In genomic region chr12:28887712-28888111, GRCm38 (mm10) we compare ENCODE assay signal across 23 mouse cellular contexts.
DNase-seq lines count a peak whose midpoint lies in the region; ATAC-seq and TF ChIP-seq lines count a peak whose summit lies in the region.
"Had no signal": no experiment of that assay in that cellular context is flagged by ENCODE, and none has a peak within 500 bp of the region (broad histone marks: within the 10 kb centered on the region; RNA-seq: fewer than 3 reads in every experiment).

No protein-coding gene starts in this region.

- H3K4me1 ChIP-seq in midbrain, embryonic 14.5 days (ENCODE audit: control insufficient read depth, insufficient read depth, low read length) = peaks cover 17% of the 10 kb centered on the region
- H3K4me1 ChIP-seq: embryonic facial prominence, embryonic 13.5 days had no signal

- no peak overlapping the region for H3K27ac ChIP-seq in layer of hippocampus, adult 2 months
- H3K27ac ChIP-seq in midbrain, embryonic 14.5 days (replicated peaks; ENCODE audit: low read depth, low read length) = no peak overlapping the region
- H3K27ac ChIP-seq: embryonic facial prominence, embryonic 13.5 days; heart, embryonic 15.5 days; limb, embryonic 10.5 days had no signal

- H3K9ac ChIP-seq in midbrain, embryonic 14.5 days (replicated peaks; ENCODE audit: low read length) = no peak overlapping the region
- H3K9ac ChIP-seq: embryonic facial prominence, embryonic 13.5 days; forebrain, embryonic 15.5 days; heart, embryonic 15.5 days; hindbrain, embryonic 15.5 days had no signal

- H3K9me3 ChIP-seq in midbrain, embryonic 14.5 days (ENCODE audit: control insufficient read depth, low read length) = no peaks in the 10 kb centered on the region
- H3K9me3 ChIP-seq: embryonic facial prominence, embryonic 13.5 days; forebrain, embryonic 15.5 days; heart, embryonic 15.5 days; hindbrain, embryonic 15.5 days; limb, embryonic 10.5 days had no signal

- no peak overlapping the region for H3K4me3 ChIP-seq in layer of hippocampus, adult 2 months
- no peak overlapping the region for H3K4me3 ChIP-seq in midbrain, embryonic 14.5 days (replicated peaks; ENCODE audit: low read depth, low read length)
- H3K4me3 ChIP-seq: embryonic facial prominence, embryonic 13.5 days; erythroblast, embryonic 14.5 days; forebrain, embryonic 15.5 days; heart, embryonic 15.5 days; hindbrain, embryonic 15.5 days; limb, embryonic 10.5 days had no signal

- TF ChIP-seq CTCF in layer of hippocampus, adult 2 months (conservative IDR thresholded peaks at IDR 0.05) = peak; percentile 57

- DNase-seq in frontal cortex, adult 2 months (ENCODE audit: extremely low spot score in 1 of 2, low spot score in 1 of 2) = no peak
- DNase-seq in layer of hippocampus, adult 2 months (ENCODE audit: low spot score in 2 of 2) = no peak
- no peak for DNase-seq in layer of hippocampus, adult 11-12 months (ENCODE audit: low spot score)
- DNase-seq in NIH3T3 (ENCODE audit: low read depth) = peak; percentile 7
- peak; percentile 43 for DNase-seq in midbrain, embryonic 14.5 days
- DNase-seq in thymus, postnatal 14 days = no peak
- DNase-seq: adrenal gland, adult 2 months; cerebellum, adult 2 months; cerebellum, postnatal 25 days; embryo, embryonic 11 days; heart, postnatal 36 days; kidney, postnatal 4 days; liver; lung, postnatal 10 days had no signal

- 83% methylated on average over 6 of the region's 6 CpGs for WGBS in midbrain, embryonic 14.5 days

- H3K27me3 ChIP-seq in midbrain, embryonic 14.5 days (ENCODE audit: control insufficient read depth, insufficient read depth, low read length) = no peaks in the 10 kb centered on the region
- H3K27me3 ChIP-seq: forebrain, embryonic 15.5 days; hindbrain, embryonic 15.5 days had no signal

- H3K4me2 ChIP-seq in midbrain, embryonic 14.5 days (ENCODE audit: low read length) = no peak overlapping the region
- H3K4me2 ChIP-seq: embryonic facial prominence, embryonic 13.5 days; forebrain, embryonic 15.5 days; heart, embryonic 15.5 days; hindbrain, embryonic 15.5 days had no signal

- no peaks in the 10 kb centered on the region for H3K36me3 ChIP-seq in midbrain, embryonic 14.5 days (ENCODE audit: control insufficient read depth, insufficient read depth, low read length)
- H3K36me3 ChIP-seq: embryonic facial prominence, embryonic 13.5 days; forebrain, embryonic 15.5 days; heart, embryonic 15.5 days; hindbrain, embryonic 15.5 days; limb, embryonic 10.5 days had no signal

- ATAC-seq in frontal cortex, adult (ENCODE audit: low TSS enrichment) = 0 out of 2 replicates have a peak, but pooled peaks have one; percentile 26
- no peak for ATAC-seq in midbrain, embryonic 14.5 days (ENCODE audit: low FRiP score, low TSS enrichment)
- ATAC-seq: CD4-positive, CD25-positive, alpha-beta regulatory T cell, adult 4 months; forebrain, embryonic 15.5 days; intestine, embryonic 16.5 days had no signal

Comparison
In these comparisons a context has a peak if more than half of its experiments do, and no peak if none do; other contexts are left out.
1. DNase-seq: peak in NIH3T3 (single experiment) and midbrain, embryonic 14.5 days (single experiment); none in frontal cortex, adult 2 months (0 of 2), layer of hippocampus, adult 2 months (0 of 2), layer of hippocampus, adult 11-12 months (single experiment) and thymus, postnatal 14 days (single experiment).